Mouse (Mus musculus) lung, adult 18-20 months (tissue): Measurements from ENCODE around the gene Ptpn14.

ENCODE experiments used
- DNase-seq, 2 experiments: peaks; one replicate each; pipeline ENCODE4 v3.0.0; 2022; ENCODE audit warnings: mixed read lengths in 2 of 2

The Ptpn14 gene

DNA sequence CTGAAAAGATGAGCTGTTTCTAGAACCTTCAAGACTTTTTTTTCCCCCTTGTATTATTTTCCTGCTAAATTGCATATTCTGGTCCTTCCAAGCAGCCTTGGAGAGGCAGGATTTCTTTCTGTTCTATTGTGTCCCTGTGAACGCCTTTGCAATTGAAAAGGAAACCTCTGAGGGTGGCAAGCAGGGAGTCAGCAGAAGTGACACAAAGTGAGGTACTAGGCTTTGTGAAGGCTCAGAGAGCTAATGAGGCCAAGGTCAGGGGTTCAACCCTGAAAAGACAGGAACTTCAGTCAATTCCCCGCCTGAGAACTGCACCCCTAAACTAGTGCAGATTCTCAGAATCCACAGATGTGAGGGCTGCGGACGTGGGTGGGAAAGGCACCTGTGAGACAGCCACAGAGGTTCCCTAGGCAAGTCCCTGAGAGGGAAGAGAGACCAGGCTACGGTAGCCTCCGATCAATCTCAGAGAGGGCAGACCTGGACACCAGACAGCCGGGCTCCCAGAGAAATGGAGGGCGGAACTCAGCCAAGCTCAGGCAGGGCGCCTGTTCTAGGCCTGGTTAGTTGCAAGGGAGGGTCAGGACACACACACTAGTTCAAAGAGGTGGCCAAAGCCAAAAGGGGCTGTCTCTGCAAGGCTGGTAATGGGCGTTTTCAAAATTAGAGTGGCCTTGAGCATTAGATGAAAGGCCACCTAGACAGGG lies 188.5 kb downstream of the Ptpn14 start:
- DNase-seq: no peak

DNA sequence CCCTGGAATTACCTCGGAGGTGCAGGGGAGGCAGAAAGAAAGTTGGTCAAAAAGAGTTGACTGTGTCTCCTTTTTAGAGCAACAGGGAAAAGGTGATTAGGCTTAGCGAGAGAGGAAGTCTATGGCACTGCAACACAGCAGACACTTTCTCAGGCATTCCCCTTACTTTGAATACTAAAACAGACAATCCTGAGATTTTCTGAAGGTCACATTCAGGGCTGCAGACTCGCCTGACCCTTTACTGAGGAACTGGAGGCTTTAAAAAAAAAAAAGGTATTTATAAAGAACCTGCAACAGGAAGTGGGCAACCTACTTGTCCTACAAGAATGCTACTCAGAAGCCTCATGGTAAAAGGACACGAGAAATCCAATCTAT lies 189.0 kb downstream of the Ptpn14 start:
- no peak for DNase-seq

DNA sequence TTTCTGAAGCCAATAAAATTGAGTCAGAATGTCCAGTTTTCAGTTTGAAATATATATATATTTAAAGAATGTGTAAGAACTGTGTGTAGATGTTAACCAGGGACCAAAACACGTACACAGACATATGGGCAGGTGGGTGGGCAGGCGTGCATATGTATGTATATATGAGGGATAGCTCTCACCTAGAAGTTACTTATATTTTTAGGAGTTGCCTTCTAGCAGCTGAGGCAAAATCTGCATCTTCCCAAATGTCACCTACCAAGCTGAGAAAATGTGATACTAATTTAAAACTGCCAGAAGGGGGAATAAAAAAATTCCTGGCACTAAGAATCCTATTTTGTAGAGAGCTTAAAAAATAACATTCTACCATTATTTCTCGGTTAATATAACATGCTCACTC lies 191.7 kb downstream of the Ptpn14 start:
- no peak for DNase-seq

DNA sequence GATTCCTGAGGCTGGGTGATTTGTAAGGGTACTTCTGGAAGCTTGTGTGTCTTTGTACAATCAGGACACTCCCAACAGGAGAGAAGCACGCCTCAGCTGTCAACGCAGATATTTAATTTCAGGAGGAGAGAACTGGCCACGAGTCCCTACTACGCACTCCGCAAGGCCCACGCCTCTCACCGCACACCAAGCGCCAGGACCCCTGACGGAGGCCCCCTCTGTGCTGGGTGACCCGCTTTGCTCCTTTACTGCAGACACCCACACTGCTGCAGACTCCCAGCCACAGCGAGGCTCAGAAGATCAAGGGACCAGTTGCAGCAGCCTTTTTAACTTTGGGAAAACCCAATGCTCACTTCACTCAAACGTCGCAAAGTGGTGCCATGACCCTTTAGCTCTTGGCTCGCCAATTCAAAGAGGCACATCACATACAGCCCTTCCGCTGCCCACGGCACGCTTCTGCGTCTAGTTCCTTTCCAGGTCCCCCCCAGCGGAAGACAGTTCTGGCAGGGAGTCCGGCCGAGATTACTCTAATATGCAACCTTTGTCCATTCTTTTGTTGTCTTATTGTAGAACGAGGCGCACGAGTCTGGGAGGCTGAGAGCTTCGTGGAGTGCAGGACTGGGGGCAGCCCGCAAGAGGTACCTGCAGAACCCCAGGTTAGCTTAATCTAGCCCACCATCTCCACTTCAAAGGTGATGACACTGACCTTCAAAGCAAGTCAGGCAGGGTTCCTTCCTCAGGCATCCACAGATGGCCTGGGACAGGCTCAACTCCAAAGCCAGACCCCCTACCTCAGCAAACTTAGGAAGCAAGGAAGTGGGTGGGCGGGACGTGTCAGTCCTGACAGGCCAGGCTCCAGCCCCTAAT lies 192.9 kb downstream of the Ptpn14 start:
- no peak for DNase-seq

DNA sequence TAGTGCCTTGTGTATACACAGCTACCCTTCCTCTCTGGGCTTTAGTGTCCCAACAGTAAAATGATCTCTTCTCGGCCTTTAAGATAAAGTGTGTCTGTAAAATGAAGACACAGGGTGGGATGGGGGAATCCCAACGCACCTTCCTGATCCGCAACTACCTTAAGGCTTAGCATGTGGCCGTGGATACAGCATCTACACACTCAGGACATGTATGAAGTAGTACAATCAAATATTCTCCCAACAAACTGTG lies 193.4 kb downstream of the Ptpn14 start:
- no peak for DNase-seq

DNA sequence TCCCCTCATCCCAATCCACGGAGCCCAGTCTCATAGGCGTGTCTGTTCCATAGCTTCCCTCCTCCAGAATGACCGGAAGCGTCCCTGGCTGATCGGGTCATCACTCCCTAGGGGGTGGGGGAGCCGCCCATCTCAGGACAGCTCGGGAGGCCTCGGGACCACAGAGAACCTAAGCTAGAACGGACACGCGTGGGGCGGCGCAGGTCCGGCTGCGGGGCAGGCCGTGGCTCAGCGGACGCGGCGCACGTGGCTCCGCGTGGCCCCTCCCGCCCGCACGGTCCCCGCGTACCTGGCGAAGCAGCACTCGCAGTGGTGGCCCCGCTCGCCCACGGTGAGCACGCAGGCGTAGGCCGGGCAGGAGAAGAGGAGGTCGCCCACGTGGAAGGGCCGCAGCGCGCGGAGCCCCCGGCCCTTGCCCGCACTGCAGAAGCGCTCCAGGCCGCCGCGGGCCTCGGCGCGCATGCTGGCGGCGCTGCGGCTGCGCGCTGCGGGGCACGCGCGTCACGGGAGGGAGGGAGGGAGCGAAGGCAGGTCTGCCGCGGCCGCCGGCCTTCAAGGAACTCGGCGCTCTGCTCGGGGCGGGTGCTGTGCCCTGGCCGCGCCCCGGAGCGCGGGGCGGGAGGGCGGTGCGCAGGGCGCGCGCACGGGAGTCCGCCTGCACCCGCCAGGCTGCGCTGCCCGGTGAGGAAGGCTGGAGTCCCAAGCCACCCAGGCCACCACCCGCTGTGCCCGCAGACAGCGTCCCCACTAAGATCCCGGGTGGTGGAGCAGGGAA lies 193.9 kb downstream of the Ptpn14 start, which contains the start of gene Smyd2:
Smyd2 (minus strand) TSS at position 546 of the 775 bp plus-strand sequence.
- peak; percentile 73 to 81 for DNase-seq

DNA sequence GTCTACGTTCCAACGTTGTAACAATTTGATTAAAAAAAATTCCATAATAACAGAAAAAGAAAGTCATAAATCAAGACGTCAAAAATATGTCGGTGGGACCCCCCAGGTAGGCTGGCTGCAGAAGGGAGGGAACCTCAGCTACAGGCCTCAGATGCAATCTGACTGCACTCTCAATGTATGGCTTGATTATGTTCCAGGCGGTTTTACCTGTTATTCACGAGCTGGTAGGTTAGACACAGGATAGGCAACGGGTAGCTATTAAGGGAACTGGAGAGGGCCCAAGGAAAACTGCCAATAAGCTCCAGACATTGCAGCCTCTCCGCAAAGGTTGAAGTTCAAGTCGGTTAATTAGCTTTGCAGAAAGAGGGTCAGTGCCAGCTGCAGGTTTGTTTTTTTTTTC lies 194.7 kb downstream of the Ptpn14 start:
- no peak for DNase-seq

DNA sequence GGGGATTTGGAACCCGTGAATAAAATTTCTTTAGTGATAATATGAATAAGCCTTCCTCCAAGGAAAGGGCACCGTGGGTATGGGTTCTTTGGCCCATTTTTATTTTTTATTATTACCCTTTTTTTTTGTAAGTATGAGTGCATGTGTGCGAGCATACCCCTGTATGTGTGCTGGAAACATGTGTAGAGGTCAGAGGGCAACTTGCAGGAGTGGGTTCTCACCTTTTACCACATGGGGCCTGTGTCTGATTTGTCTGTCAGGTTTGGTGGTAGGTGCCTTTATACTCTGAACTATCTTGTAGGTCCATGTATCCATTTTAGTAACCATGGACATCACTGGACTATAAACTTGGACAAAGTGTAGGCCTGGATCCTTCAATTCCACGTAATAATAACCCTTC lies 195.1 kb downstream of the Ptpn14 start:
- no peak for DNase-seq

DNA sequence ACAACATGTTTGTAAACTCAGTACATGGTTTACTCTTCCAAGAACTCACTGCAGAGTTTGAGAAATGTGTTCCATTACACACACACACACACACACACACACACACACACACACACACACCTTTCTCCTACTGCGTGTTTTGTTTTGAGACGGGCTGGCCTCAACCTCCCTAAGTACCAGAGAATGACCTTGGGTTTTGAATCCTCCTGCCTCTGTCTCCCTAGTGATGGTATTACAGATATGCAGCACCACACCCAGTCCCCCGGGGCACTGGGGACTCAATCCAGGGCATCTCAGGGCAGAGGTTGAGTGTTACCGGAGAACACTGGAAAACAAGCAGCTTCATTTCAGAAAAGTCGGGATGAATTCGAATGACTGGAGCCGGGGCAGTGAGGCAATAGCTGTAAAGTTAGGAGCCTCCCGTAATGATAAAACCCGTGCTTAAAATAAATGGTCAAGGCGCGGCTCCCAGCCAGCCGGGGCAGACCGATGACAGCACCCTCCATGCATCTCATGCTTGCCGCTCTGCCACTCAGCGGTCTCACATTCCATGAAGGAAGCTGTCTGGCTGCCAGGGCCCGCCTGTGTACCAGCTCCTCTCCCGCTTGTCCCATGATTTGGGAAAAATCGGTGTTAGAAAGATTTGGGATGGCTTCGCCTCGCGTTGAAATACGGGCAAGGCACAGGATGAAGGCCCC lies 196.0 kb downstream of the Ptpn14 start:
- no peak for DNase-seq

DNA sequence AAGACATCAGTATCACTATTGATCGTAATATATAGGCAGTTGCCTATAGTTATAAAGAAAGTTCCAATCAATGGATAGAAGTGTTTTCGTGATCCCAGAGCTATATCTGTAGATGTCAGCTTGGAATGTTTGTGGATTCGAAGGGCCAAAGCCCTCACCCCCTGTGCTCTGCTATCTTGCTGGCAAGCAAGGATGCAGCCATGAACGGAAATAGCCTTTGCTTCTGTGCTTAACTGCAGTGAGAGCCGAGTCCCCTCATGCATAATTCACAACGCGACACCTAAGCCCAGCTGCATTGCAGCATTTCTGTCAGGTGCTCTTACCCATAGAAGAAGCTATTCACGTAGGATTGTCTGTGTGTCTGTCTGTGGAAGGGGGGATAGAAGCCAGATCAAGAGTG lies 198.2 kb downstream of the Ptpn14 start:
- no peak for DNase-seq
